In genomic region chr4:133600306-133600705, GRCm38 (mm10) we compare ENCODE assay signal across 8 mouse cellular contexts. TPM values are rescaled to one million over a fixed set of nuclear protein-coding genes. Genes with fewer than 3 reads are reported as not detected.
A peak's percentile ranks its signal among the peaks of the same experiment; 100 is the strongest.
DNase-seq lines count a peak whose midpoint lies in the region; ATAC-seq lines count a peak whose summit lies in the region.

No protein-coding gene starts in this region.

- H3K4me2 ChIP-seq in kidney, embryonic 14.5 days (replicated peaks; ENCODE audit: low read depth, low read length): peak overlapping the region; percentile 88
- peak overlapping the region; percentile 70 for H3K4me2 ChIP-seq in hindbrain, embryonic 14.5 days (replicated peaks)
- H3K4me2 ChIP-seq in midbrain, embryonic 14.5 days (ENCODE audit: low read length): peak overlapping the region; percentile 73

- H3K9me3 ChIP-seq in kidney, embryonic 14.5 days (ENCODE audit: control insufficient read depth, low read length): no peaks in the 10 kb centered on the region
- H3K9me3 ChIP-seq in hindbrain, embryonic 14.5 days (ENCODE audit: control insufficient read depth, low read length): no peaks in the 10 kb centered on the region
- no peaks in the 10 kb centered on the region for H3K9me3 ChIP-seq in midbrain, embryonic 14.5 days (ENCODE audit: control insufficient read depth, low read length)

- H3K9ac ChIP-seq in kidney, embryonic 14.5 days (ENCODE audit: low read depth, low read length): no peak overlapping the region; the same call in 1 of the 2 replicates
- peak overlapping the region; percentile 33; the same call in 1 of the 2 replicates for H3K9ac ChIP-seq in hindbrain, embryonic 14.5 days
- H3K9ac ChIP-seq in midbrain, embryonic 14.5 days (replicated peaks; ENCODE audit: low read length): no peak overlapping the region

- WGBS in kidney, embryonic 14.5 days: 14% methylated on average over 9 of the region's 9 CpGs
- WGBS in hindbrain, embryonic 14.5 days: 17% methylated on average over 9 of the region's 9 CpGs
- 17% methylated on average over 9 of the region's 9 CpGs for WGBS in midbrain, embryonic 14.5 days

- H3K36me3 ChIP-seq in kidney, embryonic 14.5 days (ENCODE audit: control insufficient read depth, insufficient read depth, low read length): peaks cover 10% of the 10 kb centered on the region; the same call in 1 of the 2 replicates
- peaks cover 16% of the 10 kb centered on the region for H3K36me3 ChIP-seq in hindbrain, embryonic 14.5 days (replicated peaks; ENCODE audit: control insufficient read depth, insufficient read depth)
- H3K36me3 ChIP-seq in midbrain, embryonic 14.5 days (ENCODE audit: control insufficient read depth, insufficient read depth, low read length): peaks cover 18% of the 10 kb centered on the region

- H3K27me3 ChIP-seq in kidney, embryonic 14.5 days (ENCODE audit: control insufficient read depth, insufficient read depth, low read length): peaks cover 33% of the 10 kb centered on the region
- peaks cover 57% of the 10 kb centered on the region for H3K27me3 ChIP-seq in hindbrain, embryonic 14.5 days (ENCODE audit: control insufficient read depth, insufficient read depth, low read length)
- H3K27me3 ChIP-seq in midbrain, embryonic 14.5 days (ENCODE audit: control insufficient read depth, insufficient read depth, low read length): peaks cover 44% of the 10 kb centered on the region

- peak overlapping the region; percentile 56 for H3K4me3 ChIP-seq in kidney, embryonic 14.5 days (ENCODE audit: low read length)
- peak overlapping the region; percentile 77 for H3K4me3 ChIP-seq in brown adipose tissue, adult 24 weeks (ENCODE audit: insufficient read depth, low read depth, low read length)
- peak overlapping the region; percentile 39 for H3K4me3 ChIP-seq in hindbrain, embryonic 14.5 days (replicated peaks; ENCODE audit: low read length)
- H3K4me3 ChIP-seq in midbrain, embryonic 14.5 days (replicated peaks; ENCODE audit: low read depth, low read length): peak overlapping the region; percentile 38

- peaks cover 16% of the 10 kb centered on the region; the same call in 1 of the 2 replicates for H3K4me1 ChIP-seq in kidney, embryonic 14.5 days (ENCODE audit: control insufficient read depth, insufficient read depth, low read length)
- H3K4me1 ChIP-seq in brown adipose tissue, adult 24 weeks (ENCODE audit: control insufficient read depth, insufficient read depth, insufficient read length, low read length): peaks cover 5% of the 10 kb centered on the region
- H3K4me1 ChIP-seq in hindbrain, embryonic 14.5 days (replicated peaks; ENCODE audit: control insufficient read depth, insufficient read depth, low read length): no peaks in the 10 kb centered on the region
- H3K4me1 ChIP-seq in midbrain, embryonic 14.5 days (ENCODE audit: control insufficient read depth, insufficient read depth, low read length): peaks cover 5% of the 10 kb centered on the region; the same call in 1 of the 2 replicates

- DNase-seq in kidney, adult 11 months: no peak
- DNase-seq in hindbrain, embryonic 14.5 days (ENCODE audit: low spot score): no peak
- DNase-seq in midbrain, embryonic 14.5 days: no peak
- DNase-seq in retina, embryonic 14.5 days (ENCODE audit: low spot score): no peak
- DNase-seq in spleen, postnatal 36 days (ENCODE audit: low spot score in 2 of 2): no peak
- no peak for DNase-seq in thymus, postnatal 4 days

- no peak overlapping the region for H3K27ac ChIP-seq in kidney, embryonic 14.5 days (ENCODE audit: low read depth, low read length)
- H3K27ac ChIP-seq in brown adipose tissue, adult 24 weeks (replicated peaks; ENCODE audit: low read depth, low read length): no peak overlapping the region
- H3K27ac ChIP-seq in hindbrain, embryonic 14.5 days: no peak overlapping the region
- H3K27ac ChIP-seq in midbrain, embryonic 14.5 days (replicated peaks; ENCODE audit: low read depth, low read length): no peak overlapping the region

- peak; percentile 21; the same call in 1 of the 2 replicates for ATAC-seq in kidney, embryonic 14.5 days (ENCODE audit: low FRiP score, low TSS enrichment)
- no peak for ATAC-seq in hindbrain, embryonic 14.5 days (ENCODE audit: low FRiP score)
- no peak for ATAC-seq in midbrain, embryonic 14.5 days (ENCODE audit: low FRiP score, low TSS enrichment)

RNA-seq across cellular contexts. Expression of gene Sfn, which starts 1.7 kb away (rescaled TPM):
- polyA plus RNA-seq in kidney, embryonic 14.5 days (2014; fragmentation: Nextera tagmentation; extraction: Ambion mirVana): 8.0 and 9.5 TPM in 2 replicates
- 1.2 and 1.3 TPM in 2 replicates for polyA plus RNA-seq in brown adipose tissue, adult 24 weeks (2012; ENCODE audit: insufficient read depth, insufficient read length, missing spikeins)
- 2.7 and 3.9 TPM in 2 replicates for polyA plus RNA-seq in hindbrain, embryonic 14.5 days (2014; fragmentation: Nextera tagmentation; extraction: Ambion mirVana)
- 0.88 and 1.3 TPM in 2 replicates for polyA plus RNA-seq in midbrain, embryonic 14.5 days (2014; fragmentation: Nextera tagmentation; extraction: Ambion mirVana)

RNA-seq across cellular contexts. Expression of gene Gpn2, which starts 16.1 kb away (rescaled TPM):
- 23.6 and 23.9 TPM in 2 replicates for polyA plus RNA-seq in kidney, embryonic 14.5 days (2014; fragmentation: Nextera tagmentation; extraction: Ambion mirVana)
- polyA plus RNA-seq in brown adipose tissue, adult 24 weeks (2012; ENCODE audit: insufficient read depth, insufficient read length, missing spikeins): 8.1 TPM in 2 replicates
- polyA plus RNA-seq in hindbrain, embryonic 14.5 days (2014; fragmentation: Nextera tagmentation; extraction: Ambion mirVana): 19.7 and 20.4 TPM in 2 replicates
- 20.3 and 21.4 TPM in 2 replicates for polyA plus RNA-seq in midbrain, embryonic 14.5 days (2014; fragmentation: Nextera tagmentation; extraction: Ambion mirVana)

RNA-seq across cellular contexts. Expression of gene Gpatch3, which starts 25.8 kb away (rescaled TPM):
- 6.5 and 10.2 TPM in 2 replicates for polyA plus RNA-seq in kidney, embryonic 14.5 days (2014; fragmentation: Nextera tagmentation; extraction: Ambion mirVana)
- polyA plus RNA-seq in brown adipose tissue, adult 24 weeks (2012; ENCODE audit: insufficient read depth, insufficient read length, missing spikeins): 0.96 and 1.5 TPM in 2 replicates
- 6.2 and 7.5 TPM in 2 replicates for polyA plus RNA-seq in hindbrain, embryonic 14.5 days (2014; fragmentation: Nextera tagmentation; extraction: Ambion mirVana)
- 6.4 and 7.3 TPM in 2 replicates for polyA plus RNA-seq in midbrain, embryonic 14.5 days (2014; fragmentation: Nextera tagmentation; extraction: Ambion mirVana)

RNA-seq across cellular contexts. Expression of gene Nr0b2, which starts 47.1 kb away (rescaled TPM):
- not detected in 2 replicates for polyA plus RNA-seq in kidney, embryonic 14.5 days (2014; fragmentation: Nextera tagmentation; extraction: Ambion mirVana)
- not detected in 2 replicates for polyA plus RNA-seq in brown adipose tissue, adult 24 weeks (2012; ENCODE audit: insufficient read depth, insufficient read length, missing spikeins)
- not detected in 2 replicates for polyA plus RNA-seq in hindbrain, embryonic 14.5 days (2014; fragmentation: Nextera tagmentation; extraction: Ambion mirVana)
- polyA plus RNA-seq in midbrain, embryonic 14.5 days (2014; fragmentation: Nextera tagmentation; extraction: Ambion mirVana): not detected in 2 replicates

RNA-seq across cellular contexts. Expression of gene Zdhhc18, which starts 49.6 kb away (rescaled TPM):
- 3.0 and 4.2 TPM in 2 replicates for polyA plus RNA-seq in kidney, embryonic 14.5 days (2014; fragmentation: Nextera tagmentation; extraction: Ambion mirVana)
- 9.4 and 10.6 TPM in 2 replicates for polyA plus RNA-seq in brown adipose tissue, adult 24 weeks (2012; ENCODE audit: insufficient read depth, insufficient read length, missing spikeins)
- 3.0 and 3.9 TPM in 2 replicates for polyA plus RNA-seq in hindbrain, embryonic 14.5 days (2014; fragmentation: Nextera tagmentation; extraction: Ambion mirVana)
- polyA plus RNA-seq in midbrain, embryonic 14.5 days (2014; fragmentation: Nextera tagmentation; extraction: Ambion mirVana): 3.8 and 5.8 TPM in 2 replicates
